ENCODE assay signal across 8 mouse cellular contexts in the genomic region with DNA sequence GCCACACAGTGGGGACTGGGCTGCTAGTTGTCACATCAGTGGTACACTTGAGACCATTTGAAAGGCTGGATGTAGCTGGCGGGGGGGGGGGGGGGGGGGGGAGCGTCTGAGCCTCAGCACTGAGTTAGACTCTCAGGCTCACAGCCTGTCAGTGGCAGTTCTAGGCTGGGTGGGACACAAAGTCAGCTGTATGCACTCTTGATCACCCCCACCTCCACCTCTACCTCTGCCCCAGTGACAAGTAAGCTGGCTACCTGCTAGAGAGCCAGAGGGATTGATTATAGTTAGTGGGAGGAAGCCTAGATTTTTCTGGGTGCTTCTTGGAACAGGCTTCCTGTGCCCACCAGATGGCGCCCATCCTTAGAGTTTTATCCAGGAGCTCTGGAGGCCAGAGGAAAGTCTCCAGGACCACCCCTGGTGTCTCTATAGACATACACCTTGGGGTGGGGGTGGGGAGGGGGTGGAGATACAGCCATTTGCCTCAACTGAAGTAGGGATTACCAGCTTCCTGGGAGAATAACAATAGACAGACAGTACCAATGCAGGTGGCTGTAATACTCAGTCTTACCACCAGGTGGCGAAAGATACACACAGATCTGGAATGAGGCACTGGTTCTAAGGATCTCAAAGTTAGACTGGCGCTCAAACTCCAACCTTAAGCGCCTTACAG.
DNase-seq lines count a peak whose midpoint lies in the region; ATAC-seq and TF ChIP-seq lines count a peak whose summit lies in the region.

No protein-coding gene starts in this region.

- in situ Hi-C loops in ES-E14 (cut with MboI; ENCODE audit: low sequenced_read_pairs in 2 of 2, unreplicated experiment in 2 of 2), result loop anchor here (5.0 to 10.0 kb wide), 2 partner anchors 128 to 131 kb away; no protein-coding TSS in a partner anchor

- TF ChIP-seq CTCF in thymus, adult 2 months (IDR thresholded peaks at IDR 0.05; ENCODE audit: borderline replicate concordance, control insufficient read depth, extremely low read depth, insufficient read depth, low read length, poor library complexity), result peak; percentile 80; the same call in 1 of the 2 replicates

- H3K9me3 ChIP-seq in ES-E14 (ENCODE audit: control insufficient read depth, insufficient read depth, low read depth, low read length), result no peaks in the 10 kb centered on the region
- no peaks in the 10 kb centered on the region for H3K9me3 ChIP-seq in forebrain, embryonic 12.5 days
- no peaks in the 10 kb centered on the region for H3K9me3 ChIP-seq in neural tube, embryonic 14.5 days (ENCODE audit: control insufficient read depth, low read length)

- no peak overlapping the region for H3K27ac ChIP-seq in ES-E14 (ENCODE audit: insufficient read depth, low read depth, low read length, poor library complexity, severe bottlenecking)
- no peak overlapping the region for H3K27ac ChIP-seq in forebrain, embryonic 12.5 days
- no peak overlapping the region for H3K27ac ChIP-seq in neural tube, embryonic 14.5 days (ENCODE audit: low read depth, low read length)
- H3K27ac ChIP-seq in thymus, adult 2 months (ENCODE audit: control insufficient read depth, insufficient read depth, low read length), result no peak overlapping the region

- peak; percentile 74 for ATAC-seq in forebrain, embryonic 12.5 days (ENCODE audit: low FRiP score)
- ATAC-seq in neural tube, embryonic 14.5 days (ENCODE audit: low read depth), result peak; percentile 67; the same call in 1 of the 2 replicates

- H3K36me3 ChIP-seq in ES-E14 (ENCODE audit: control insufficient read depth, insufficient read depth, low read length, poor library complexity, severe bottlenecking), result no peaks in the 10 kb centered on the region; the same call in 1 of the 2 replicates
- H3K36me3 ChIP-seq in forebrain, embryonic 12.5 days (replicated peaks), result no peaks in the 10 kb centered on the region
- no peaks in the 10 kb centered on the region for H3K36me3 ChIP-seq in neural tube, embryonic 14.5 days (ENCODE audit: control insufficient read depth, insufficient read depth, low read length)
- no peaks in the 10 kb centered on the region for H3K36me3 ChIP-seq in thymus, adult 2 months (ENCODE audit: control insufficient read depth, insufficient read depth, low read length)

- intact Hi-C loops in heart, postnatal 25 days (cut with DNase I), result loop anchor here (2.0 to 10.0 kb wide), 4 partner anchors 108 to 468 kb away; a partner anchor contains a TSS

- H3K9ac ChIP-seq in ES-E14 (ENCODE audit: insufficient read depth, low read depth, low read length, poor library complexity, severe bottlenecking), result no peak overlapping the region; the same call in 1 of the 2 replicates
- H3K9ac ChIP-seq in forebrain, embryonic 12.5 days, result no peak overlapping the region
- H3K9ac ChIP-seq in neural tube, embryonic 14.5 days (replicated peaks; ENCODE audit: low read depth, low read length), result no peak overlapping the region

- no peak overlapping the region for H3K4me2 ChIP-seq in forebrain, embryonic 12.5 days
- no peak overlapping the region for H3K4me2 ChIP-seq in neural tube, embryonic 14.5 days (ENCODE audit: low read depth, low read length)

- WGBS in forebrain, embryonic 12.5 days, result 9% methylated on average over 4 of the region's 6 CpGs
- 20% methylated on average over 6 of the region's 6 CpGs for WGBS in neural tube, embryonic 14.5 days
- 32% methylated on average over 5 of the region's 6 CpGs for WGBS in thymus, adult 2 months

- peak; percentile 84 for DNase-seq in ES-E14 (ENCODE audit: low read depth, low spot score)
- DNase-seq in c-Kit-negative CD71-positive TER-119-positive erythroid progenitor cells, embryonic 14.5 days (ENCODE audit: low read depth, low spot score), result peak; percentile 70
- peak; percentile 41 for DNase-seq in heart, postnatal 25 days (ENCODE audit: low spot score)
- peak; percentile 92 for DNase-seq in layer of hippocampus, adult 11-12 months (ENCODE audit: low spot score)
- DNase-seq in lung, adult 18-20 months, result peak; percentile 66 to 79
- peak; percentile 80 for DNase-seq in thymus, adult 2 months

- TF ChIP-seq POLR2A in thymus, adult 2 months (IDR thresholded peaks at IDR 0.05; ENCODE audit: control insufficient read depth, extremely low read depth, insufficient read depth, low read length, poor library complexity), result no peak

- H3K27me3 ChIP-seq in forebrain, embryonic 12.5 days, result no peaks in the 10 kb centered on the region
- H3K27me3 ChIP-seq in neural tube, embryonic 14.5 days (ENCODE audit: control insufficient read depth, insufficient read depth, low read length), result no peaks in the 10 kb centered on the region
- no peaks in the 10 kb centered on the region for H3K27me3 ChIP-seq in thymus, adult 2 months (ENCODE audit: control insufficient read depth, insufficient read depth, low read length)

- peaks cover 0 to 8% of the 10 kb centered on the region in 2 experiments; a peak in 1 of 4 replicates for H3K4me1 ChIP-seq in ES-E14 (ENCODE audit: control insufficient read depth in 2 of 2, insufficient read depth in 2 of 2, low read length in 2 of 2, poor library complexity in 1 of 2)
- H3K4me1 ChIP-seq in forebrain, embryonic 12.5 days, result peaks cover 24% of the 10 kb centered on the region
- H3K4me1 ChIP-seq in neural tube, embryonic 14.5 days (ENCODE audit: control insufficient read depth, insufficient read depth, low read length), result no peaks in the 10 kb centered on the region; the same call in 1 of the 2 replicates
- peaks cover 10% of the 10 kb centered on the region for H3K4me1 ChIP-seq in thymus, adult 2 months (replicated peaks; ENCODE audit: control insufficient read depth, insufficient read depth, low read length)

- H3K4me3 ChIP-seq in ES-E14 (ENCODE audit: insufficient read depth in 1 of 2, low read depth in 1 of 2, low read length in 2 of 2, poor library complexity in 1 of 2, severe bottlenecking in 1 of 2), result no peak overlapping the region
- no peak overlapping the region for H3K4me3 ChIP-seq in forebrain, embryonic 12.5 days (replicated peaks)
- H3K4me3 ChIP-seq in neural tube, embryonic 14.5 days (ENCODE audit: low read depth, low read length), result no peak overlapping the region
- no peak overlapping the region for H3K4me3 ChIP-seq in thymus, adult 2 months (ENCODE audit: control insufficient read depth, insufficient read depth, low read length)

TF ChIP-seq in ES-E14, 5 proteins besides CTCF, POLR2A, EP300 and RAD21:
- TF ChIP-seq ZC3H11A (IDR thresholded peaks at IDR 0.05; ENCODE audit: borderline replicate concordance, low read depth, low read length), result peak; percentile 50; the same call in 1 of the 2 replicates
- TF ChIP-seq HCFC1 (IDR thresholded peaks at IDR 0.05; ENCODE audit: borderline replicate concordance, insufficient read depth, low read length), result no peak

Comparison
In these comparisons a context has a peak if more than half of its experiments do, and no peak if none do; other contexts are left out.
1. DNase-seq: peak in every context shown above with its lines; median percentile 92 in layer of hippocampus, adult 11-12 months; 84 in ES-E14; 80 in thymus, adult 2 months; 72 in lung, adult 18-20 months; 70 in c-Kit-negative CD71-positive TER-119-positive erythroid progenitor cells, embryonic 14.5 days; 41 in heart, postnatal 25 days.